Mouse (Mus musculus): Measurements from ENCODE around the gene Ndufs6.

Gene Ndufs6

DNA sequence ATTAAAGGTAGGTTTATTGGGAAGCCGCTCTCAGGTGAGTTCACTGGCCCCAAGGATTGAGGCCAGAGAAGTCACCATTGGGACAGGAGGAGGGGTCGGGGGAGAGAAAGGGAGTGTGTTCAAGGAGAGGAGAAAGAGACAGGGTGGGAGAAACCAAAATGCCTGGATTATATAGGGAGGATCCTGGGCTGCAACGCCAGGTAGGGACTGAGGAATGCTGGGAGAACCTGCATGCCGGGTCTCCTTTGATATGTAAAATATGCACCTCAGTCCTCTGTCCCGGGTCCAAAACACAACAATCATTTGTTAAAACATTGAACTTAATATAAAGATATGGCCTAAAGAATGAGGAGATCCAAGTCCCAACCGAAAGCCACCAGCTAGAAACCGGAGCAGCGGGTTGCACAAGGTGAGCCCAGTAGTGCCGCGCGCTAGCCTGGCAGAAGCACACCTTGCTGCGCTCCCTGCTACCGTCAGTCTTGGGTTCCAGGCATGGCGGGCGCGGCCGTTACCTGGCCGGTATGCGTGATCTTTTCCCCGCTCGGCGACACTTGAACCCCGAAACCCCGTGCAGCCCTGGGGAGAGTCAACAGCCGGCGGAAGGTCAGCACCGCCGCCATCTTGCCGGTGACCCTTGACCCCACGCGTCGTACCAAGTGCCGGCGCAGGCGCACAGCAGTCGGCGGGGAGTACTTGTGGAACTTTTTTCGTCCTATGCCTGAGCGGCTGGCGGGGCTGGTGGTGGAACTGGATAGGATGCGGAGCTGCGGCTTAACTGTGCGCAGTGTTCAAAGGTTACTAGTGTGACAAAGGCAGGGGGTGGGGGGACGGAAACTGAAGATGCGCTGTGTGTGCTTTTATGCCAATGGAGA lies at the start of gene Ndufs6, which contains the start of gene Mrpl36:
Ndufs6 (minus strand) TSS at position 716 of the 872 bp plus-strand sequence.
Mrpl36 (plus strand) TSS at position 687 of the 872 bp plus-strand sequence.
- peak; percentile 92 for DNase-seq (ENCODE audit: extremely low read depth, low read depth)

DNA sequence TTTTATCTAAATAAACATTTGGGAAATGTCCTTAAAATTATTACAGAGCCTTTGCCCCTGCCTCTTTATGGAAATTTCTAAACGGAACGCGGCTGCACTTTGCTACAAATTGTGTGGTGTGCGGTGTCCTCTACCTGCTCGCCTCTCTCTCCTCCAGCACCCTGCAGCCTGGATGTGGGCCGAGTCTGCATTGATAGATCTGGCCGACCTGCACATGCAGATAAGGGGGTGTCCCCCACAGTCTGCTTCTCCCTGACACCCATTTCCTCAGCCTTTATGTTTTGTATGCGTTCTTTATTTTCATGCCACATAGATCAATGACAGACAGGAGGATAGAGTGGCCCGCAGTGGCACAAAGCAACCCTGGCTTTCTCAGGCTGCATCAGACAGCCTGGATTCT lies 49.3 kb upstream of the Ndufs6 start:
- DNase-seq (ENCODE audit: extremely low read depth, low read depth), result no peak

DNA sequence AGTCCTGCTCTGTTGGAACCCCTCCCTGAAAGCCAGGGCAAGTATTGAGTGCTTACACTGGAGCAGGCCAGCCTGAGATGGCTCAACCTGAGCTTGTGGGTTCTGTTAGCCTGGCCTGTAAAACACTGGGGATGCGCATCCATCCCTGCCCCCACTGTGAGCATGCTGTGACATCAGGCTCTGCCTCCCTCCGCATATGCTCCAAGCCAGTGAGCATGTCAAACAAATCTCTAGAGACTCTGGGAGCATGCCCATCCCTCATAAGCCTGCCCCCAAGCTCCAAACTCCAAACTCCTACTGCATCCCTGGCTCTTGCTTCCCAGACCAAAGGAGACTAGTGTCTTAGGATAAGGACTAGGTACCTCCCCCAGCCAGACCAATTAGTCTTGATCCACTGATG lies 46.3 kb upstream of the Ndufs6 start:
- no peak for DNase-seq (ENCODE audit: extremely low read depth, low read depth)

DNA sequence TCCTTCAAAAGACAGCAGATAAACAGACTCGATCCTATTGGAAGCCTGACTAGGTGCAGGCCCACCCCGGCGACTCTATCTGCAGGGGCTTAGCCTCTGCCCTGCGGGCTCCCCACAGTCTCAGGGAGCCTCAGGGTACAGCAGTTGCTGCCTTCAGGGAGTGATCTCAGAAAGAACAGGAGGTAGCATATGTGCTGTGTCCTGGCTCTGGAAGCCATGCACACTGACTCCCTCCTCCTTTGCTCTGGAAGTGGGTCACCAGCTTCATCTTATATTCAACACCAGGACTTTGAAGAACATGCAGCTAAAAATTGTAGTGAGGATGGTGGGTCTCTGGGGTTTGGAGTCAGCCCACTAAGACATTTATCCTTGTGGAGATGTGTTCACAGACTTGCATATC lies 45.0 kb upstream of the Ndufs6 start:
- DNase-seq (ENCODE audit: extremely low read depth, low read depth), result no peak

DNA sequence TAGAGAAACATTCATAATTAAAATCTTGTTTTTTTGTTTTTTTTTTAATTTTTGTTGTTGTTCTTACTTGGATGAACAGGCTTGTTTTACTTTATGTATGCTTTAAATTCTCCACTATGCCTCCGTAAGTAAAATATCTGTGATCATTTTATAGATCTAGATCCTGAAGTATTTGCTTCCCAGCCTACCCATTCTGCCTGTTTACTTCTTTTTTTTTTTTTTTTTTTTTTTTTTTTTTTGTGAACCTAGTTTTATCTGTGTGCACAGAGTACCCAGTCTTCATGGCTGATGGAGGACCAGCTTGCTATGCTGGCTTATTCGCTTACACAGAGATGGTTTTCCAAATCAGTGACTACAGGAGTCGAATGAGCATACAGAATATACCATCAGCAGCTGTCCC lies 28.8 kb upstream of the Ndufs6 start:
- no peak for DNase-seq (ENCODE audit: extremely low read depth, low read depth)

DNA sequence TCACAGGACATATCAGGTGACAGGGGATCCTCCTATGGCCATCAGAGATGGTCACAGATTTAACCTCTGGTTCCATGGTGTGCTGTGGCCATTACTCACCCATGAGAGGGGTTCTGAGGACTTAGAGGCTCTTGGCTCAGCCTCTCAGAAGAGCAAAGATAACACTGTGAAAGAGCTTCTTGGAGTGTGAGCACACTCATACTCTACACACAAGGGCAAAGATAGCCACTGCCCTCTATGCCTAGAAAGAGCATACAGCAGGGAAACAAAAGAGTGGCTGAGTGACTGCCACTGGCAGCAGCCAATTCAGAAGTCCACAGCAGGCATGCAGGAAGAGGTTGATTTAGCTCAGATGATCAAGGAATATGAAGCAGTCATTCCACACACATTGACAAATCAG lies 24.1 kb upstream of the Ndufs6 start:
- DNase-seq (ENCODE audit: extremely low read depth, low read depth), result no peak

DNA sequence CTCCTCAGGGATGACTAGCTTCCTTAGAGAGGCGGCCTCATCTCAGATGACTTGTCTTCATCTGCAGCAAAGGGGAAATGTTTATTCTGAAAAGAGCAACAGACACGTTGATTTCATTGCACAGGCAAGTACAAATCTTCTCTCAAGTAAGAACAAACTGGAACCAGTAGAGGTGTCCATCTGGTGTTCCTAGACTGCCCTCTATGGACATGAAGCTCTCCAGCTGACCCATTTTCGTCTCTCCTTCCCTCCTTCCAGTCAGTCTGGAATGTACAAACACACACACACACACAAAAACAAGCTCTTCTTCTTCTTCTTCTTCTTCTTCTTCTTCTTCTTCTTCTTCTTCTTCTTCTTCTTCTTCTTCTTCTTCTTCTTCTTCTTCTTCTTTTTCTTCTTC lies 23.6 kb upstream of the Ndufs6 start:
- DNase-seq (ENCODE audit: extremely low read depth, low read depth), result no peak

DNA sequence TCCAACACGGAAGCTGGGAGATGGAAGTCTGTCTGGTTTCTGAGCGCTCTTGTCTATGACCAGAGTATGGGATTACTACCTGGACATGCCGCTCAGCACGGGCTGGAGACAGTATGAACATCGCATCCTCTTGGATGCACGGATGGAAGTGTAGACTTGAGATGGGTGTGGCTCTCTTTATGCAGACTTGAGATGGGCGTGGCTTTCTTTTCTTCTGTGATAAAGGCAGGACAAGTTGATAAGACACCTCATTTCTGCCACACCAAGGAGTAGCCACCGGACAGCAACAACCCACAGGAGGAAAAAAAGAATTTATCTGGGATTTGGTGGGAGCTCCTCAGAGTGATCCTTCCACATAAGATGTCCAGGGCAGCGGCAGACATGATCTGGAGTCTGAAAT lies 22.4 kb upstream of the Ndufs6 start:
- no peak for DNase-seq (ENCODE audit: extremely low read depth, low read depth)

DNA sequence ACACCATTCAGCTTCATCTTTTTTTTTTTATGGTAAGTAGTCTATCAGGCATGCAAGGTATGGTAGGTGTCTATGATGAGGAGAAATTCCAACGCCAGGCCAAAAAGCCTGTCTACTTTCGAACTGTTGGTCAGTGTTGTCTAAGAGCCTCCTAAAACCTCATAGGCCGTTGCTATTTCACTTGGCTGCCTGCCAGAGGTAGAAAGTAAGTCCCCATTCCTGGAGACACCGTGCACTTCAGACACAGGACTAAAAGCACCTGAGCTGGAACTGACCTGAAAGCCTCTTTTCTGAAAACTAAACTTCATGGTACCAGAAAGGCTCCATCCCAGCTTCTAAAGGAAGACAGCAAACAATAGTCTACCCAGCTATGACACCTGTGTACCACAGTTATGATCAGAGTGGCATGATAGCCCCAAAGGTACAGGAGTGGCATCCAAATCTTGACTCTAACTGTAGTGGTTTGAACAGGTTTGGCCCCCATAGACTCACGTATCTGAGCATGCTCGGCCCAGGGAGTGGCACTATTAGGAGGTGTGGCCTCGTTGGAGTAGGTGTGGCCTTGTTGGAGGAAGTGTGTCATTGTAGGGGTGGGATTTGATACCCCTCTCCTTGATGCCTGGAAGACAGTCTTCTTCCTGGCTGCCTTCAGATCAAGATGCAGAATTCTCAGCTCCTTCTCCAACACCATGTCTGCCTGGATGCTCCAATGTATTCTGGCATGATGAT lies 19.7 kb upstream of the Ndufs6 start:
- no peak for DNase-seq (ENCODE audit: extremely low read depth, low read depth)

DNA sequence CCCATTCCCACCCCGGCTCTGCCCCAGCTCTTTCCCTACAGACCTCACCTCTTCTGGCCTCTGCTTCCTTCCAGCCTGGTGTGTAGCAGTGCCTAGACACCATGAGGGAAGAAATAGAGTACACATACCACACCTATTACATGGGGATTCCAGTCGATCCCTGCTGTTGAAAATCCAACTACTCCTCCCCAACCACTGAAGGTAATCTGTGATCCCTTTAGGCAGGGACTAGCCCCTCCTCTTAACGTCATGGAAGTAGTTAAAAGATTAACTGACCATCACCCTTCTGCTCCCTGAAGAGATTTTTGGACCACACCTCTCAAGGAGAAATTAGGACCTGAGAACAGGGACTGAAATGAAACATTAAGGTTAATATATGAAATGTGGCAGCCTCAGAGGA lies 18.8 kb upstream of the Ndufs6 start:
- DNase-seq (ENCODE audit: extremely low read depth, low read depth), result no peak

DNA sequence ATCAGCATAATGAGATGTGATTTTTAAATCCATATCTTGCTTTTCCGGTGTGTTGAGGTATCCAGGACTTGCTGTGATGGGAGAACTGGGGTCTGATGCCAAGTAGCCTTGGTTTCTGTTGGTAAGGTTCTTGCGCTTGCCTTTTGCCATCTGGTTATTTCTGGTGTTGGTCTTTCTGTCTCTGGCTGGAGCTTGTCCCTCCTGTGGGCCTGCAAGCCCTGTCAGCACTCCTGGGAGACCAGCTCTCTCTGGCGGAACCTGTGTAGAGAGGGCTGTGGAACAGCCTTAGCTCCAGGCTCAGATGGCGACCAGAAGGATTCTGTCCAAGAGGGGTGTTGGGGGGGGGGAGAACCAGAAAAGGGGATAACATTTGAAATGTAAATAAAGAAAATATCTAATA lies 18.4 kb upstream of the Ndufs6 start:
- DNase-seq (ENCODE audit: extremely low read depth, low read depth), result no peak

DNA sequence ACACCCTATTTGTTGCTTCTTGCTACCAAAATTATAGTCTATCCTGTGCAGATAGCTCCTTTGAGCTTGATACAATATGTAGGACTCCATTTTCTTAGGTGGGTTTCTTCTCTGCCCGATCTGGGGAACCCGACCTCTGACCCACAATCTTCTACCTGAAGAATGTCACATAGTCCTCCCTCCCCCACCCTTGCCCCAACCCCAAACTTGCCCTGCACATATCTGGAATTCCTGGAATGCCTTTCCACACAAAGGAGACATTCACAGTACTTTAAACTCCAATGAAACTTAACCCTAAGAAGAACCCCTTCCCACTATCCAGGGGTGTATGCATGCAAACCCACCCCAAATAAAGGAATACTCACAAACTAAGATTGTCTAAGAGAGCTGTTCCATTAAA lies 17.8 kb upstream of the Ndufs6 start:
- no peak for DNase-seq (ENCODE audit: extremely low read depth, low read depth)

DNA sequence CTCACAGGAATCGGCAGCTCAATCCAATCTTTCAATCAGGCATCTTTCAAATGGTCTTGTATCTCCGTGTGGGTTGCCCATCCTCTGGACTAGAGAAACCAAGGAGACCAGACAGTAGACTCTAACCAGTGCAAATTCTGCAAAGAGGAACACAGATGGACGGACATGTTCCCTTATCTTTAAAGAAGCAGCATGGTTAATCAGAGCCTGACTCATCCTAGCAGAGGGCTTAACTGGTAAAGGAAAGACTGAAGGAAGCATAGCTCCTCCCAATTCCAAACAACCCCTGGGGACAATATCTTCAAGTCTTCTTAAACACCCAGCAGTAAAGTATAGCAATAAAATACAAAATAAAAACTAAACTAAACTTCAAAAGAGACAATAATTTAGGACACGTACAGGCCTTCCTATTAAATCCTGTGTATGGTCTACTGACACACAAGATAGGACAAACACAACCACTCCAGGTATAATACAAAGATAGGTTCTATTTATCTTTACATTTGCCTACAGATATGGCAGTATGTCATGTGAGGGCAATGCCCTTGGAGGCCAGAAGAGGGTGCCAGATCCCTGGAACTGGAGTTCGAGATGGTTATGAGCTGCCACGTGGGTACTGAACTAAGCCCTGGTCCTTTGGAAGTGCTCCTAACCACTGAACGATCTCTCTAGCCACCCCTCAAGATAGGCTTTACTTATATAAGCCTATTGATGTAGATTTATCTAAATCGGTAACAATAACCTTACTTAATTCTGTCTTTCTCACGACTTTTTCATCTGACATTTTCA lies 17.0 kb upstream of the Ndufs6 start:
- DNase-seq (ENCODE audit: extremely low read depth, low read depth), result peak; percentile 74

DNA sequence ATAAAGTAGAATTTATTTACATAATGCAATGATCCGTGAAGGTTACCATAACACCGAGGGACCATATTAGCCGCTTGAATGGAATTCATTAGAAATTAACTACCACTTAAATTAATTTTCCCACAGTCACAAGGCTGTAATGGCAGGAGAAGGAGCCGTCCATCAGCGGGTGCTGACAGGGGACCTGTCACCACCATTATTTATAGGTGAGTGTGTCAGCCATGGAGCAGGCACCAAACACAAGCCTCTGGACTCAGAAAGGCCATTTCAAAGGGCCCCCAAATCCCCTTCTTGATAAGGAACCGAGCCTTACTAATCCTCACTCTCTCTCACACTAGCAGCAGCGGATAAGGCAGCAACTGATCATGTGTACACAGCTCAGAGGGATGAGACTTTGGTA lies 8.4 kb upstream of the Ndufs6 start:
- DNase-seq (ENCODE audit: extremely low read depth, low read depth), result no peak

DNA sequence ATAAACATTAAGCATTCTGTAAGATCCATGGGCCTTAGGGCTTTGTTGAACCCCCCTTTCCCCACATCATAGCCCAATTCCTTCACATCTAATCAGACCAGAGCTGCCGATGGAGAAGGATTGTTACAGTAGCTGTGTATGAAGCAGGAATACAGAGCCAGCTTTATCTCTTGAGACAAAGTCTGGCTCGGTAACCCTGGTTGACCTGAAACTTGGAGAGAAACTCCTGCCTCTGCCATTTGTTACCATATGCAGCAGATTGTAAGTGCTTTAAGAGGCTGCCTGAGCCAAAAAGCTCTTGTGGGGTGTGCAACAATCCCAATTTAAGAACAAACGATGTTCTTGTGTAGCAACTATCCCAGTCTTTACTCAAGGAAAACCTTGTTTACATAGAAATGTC lies 3.4 kb upstream of the Ndufs6 start:
- no peak for DNase-seq (ENCODE audit: extremely low read depth, low read depth)

DNA sequence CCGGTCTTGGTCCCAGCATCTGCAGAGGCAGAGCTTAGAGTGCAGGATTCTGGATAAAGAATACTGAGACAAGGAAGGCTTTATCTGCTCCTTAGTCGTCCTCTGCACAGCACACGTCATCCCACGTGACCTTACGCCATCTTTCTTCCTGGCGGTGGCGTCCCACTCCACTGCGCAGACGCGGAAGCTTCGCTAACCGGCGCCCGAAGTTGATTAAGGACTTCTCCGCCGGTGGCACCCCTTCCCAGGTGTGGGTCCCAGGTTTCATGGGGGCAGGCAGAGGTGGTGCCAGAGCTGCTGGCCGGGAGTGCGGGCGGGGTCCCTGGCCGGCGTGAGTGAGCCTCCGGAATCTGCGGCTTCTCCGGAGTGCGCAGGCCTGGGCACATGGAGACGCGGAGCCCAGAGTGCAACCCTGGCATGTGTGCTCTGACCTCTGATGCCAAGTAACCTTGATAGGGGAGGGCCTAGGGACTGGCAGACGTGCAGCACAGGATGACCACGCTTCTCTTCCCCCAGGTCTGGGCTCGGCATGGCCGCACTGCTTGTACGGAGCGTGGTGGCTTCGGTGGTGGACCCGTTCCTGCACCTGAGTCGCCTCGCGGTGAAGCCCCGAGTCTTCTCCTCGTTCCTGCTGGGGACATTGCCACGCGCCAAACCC lies 2.6 kb upstream of the Ndufs6 start:
- DNase-seq (ENCODE audit: extremely low read depth, low read depth), result peak; percentile 71

DNA sequence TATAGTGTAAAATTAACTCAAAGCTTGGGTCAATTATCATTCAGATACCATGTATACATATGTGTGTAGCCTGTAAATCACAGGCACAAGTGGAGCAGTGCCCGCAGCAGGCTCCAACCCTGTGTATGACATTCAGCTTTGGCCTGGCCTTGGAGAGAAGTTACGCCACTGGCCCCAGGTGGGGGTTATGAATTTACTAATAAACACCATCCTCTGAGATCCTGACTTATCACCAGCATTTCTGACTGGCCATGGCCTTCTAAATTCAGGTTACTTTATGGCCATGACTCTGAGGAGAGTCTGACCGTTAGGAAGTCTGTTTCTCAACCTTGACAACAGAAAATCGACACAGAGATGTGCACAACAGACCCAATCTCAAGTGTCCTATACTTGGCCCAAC lies 4.9 kb downstream of the Ndufs6 start:
- no peak for DNase-seq (ENCODE audit: extremely low read depth, low read depth)

DNA sequence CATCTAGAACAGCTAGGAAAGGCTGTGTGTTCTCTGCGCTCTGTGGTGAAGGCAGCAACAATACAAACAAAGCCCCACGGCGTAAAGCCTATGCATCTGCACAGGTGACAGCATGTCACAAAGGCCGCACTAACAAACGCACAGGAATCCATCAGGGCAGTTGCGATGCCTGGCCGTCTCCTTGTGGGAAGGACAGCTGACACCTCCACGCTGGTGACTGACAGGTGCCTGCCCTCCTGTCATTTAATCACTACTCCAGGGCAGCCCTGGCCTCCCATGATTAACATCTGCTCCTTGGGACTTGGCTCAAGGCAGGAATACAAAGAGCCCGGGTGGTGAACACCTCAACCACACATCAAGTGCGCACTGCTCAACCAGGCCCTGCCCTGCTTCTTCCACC lies 5.7 kb downstream of the Ndufs6 start:
- no peak for DNase-seq (ENCODE audit: extremely low read depth, low read depth)

DNA sequence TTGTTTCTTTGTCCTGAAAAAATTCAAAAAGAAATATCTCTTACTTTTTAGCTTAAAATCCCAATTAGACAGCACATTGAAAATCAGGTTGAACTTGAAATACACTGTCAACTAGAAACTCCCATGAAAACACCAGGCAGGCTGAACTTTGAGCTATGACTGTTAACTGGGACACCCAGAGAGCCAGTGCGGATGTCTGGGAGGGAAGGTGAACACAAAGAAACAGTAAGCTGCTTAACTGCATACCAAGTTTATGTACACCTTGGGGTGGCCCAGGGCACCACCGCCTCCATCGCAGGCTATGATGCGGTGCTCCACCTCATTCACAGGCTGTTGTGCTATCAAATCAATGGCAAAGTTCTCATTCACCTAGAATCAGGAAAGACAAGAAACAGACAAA lies 8.3 kb downstream of the Ndufs6 start:
- DNase-seq (ENCODE audit: extremely low read depth, low read depth), result no peak

DNA sequence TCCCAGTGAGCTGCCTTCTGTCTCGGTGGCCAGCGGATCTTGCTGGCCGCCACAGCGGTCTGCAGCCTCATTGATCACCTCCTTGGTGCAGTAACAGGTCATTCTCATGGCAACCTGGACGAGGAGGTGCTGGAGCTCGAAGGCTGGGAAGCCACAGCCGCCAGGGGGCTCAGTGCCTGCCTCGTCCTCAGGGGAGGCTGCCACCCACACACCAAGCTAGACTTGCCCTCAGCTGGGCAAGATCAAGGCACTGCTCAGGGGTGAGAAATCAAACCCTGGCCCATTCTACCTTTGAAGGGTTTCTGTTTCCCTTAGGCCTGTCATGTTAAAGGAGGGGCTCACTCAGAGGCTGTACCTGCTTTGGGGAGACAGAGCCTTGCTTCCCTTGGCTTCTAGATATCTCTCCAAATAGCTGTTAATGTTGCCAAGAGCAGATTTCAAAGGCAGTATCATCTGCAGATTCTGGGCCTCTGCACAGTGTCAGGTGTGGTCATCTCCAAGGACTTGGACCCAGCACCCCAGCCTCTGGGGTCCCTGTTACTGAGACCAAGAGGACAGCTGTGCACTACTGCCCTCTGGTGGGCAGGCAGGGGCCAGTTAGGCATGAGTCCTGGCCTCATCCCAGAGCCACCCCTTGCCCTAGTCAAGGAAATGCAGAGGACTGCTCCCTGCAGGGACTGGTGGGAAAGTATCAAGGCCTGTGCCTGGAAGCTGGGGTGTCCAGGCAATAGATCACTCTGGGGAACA lies 18.0 kb downstream of the Ndufs6 start:
- DNase-seq (ENCODE audit: extremely low read depth, low read depth), result no peak

DNA sequence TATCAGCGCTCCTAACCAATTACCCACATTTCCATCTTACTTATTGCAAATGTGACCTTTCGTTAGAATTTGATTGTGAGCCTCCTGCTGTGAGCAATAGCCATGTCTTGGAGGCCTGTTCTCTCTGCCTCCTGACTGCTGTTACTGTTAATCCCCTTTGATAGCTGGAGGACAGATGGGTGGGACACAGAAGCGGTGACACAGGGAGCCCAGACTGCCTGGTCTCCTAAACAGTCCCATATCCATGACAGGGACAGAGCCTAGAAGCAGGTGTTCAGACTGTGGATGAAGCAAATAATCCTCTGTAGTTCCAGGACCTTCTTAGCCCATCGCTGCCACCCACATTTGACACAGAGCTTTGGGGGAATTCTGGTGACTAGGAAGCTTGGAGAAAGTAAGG lies 21.9 kb downstream of the Ndufs6 start:
- DNase-seq (ENCODE audit: extremely low read depth, low read depth), result no peak

Measured in MEL-GATA-1-ER (cell line).